Mouse (Mus musculus): ENCODE data around the gene Akap2.

The Akap2 gene

GRCm38 (mm10) chr4:57757997-57758396 lies 40.5 kb downstream of the Akap2 start:
- peak; percentile 62 for DNase-seq (ENCODE audit: inconsistent ontology term)

GRCm38 (mm10) chr4:57762424-57762823 lies 45.0 kb downstream of the Akap2 start:
- no peak for DNase-seq (ENCODE audit: inconsistent ontology term)

DNA sequence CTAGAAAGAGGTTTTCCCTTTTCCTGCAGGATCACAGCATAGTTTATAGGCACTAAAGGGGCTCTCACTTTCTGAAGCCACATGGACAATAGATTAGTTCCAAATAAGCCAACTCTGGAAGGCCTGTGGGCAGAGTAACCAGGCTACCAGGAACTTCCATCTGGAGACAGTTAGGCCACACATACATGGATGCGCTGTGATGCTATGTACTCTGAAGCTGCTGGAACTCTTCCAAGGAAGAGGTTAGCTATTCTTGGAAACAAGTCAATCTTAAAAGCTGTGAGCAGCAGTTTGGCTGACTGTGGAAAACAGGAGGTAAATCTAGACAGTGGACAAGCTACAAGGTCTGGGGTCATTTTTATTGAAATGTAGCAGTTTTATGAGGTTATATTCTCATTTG lies 46.9 kb downstream of the Akap2 start:
- peak; percentile 65 for DNase-seq (ENCODE audit: inconsistent ontology term)

GRCm38 (mm10) chr4:57764926-57765325 lies 47.5 kb downstream of the Akap2 start:
- no peak for DNase-seq (ENCODE audit: inconsistent ontology term)

- no peak for DNase-seq (ENCODE audit: inconsistent ontology term)
Observed at GRCm38 (mm10) chr4:57765806-57766205, 48.3 kb downstream of the Akap2 start.

GRCm38 (mm10) chr4:57769007-57769406 lies 51.5 kb downstream of the Akap2 start:
- DNase-seq (ENCODE audit: inconsistent ontology term) = peak; percentile 33

DNA sequence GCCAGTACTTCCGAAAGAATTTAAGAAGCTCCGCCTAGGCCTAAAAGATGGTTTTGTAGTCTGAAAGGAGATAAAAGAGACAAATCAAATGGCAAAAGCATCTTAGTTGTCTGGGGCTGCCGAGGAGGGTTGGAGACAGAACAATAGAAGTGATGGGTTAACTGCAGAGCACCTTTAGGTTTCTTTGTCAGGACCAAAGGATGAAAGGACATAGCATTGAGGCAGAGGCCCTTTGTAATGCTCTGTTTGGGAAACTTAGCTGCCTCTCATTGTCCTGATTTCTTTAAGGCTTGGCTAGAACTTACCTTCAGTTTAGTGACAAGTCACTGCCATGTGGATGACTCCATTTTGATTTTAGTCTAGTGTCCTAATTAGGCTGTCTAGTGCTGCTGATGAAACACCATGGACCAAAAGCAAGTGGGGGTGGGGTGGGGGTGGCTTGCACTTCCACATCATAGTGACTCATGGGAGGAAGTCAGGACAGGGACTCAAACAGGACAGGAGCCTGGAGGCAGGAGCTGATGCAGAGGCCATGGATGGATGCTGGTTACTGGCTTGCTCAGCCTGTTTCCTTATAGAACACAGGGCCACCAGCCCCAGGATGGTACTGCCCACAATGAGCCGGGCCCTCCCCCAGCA lies 52.8 kb downstream of the Akap2 start:
- DNase-seq (ENCODE audit: inconsistent ontology term) = peak; percentile 37

DNA sequence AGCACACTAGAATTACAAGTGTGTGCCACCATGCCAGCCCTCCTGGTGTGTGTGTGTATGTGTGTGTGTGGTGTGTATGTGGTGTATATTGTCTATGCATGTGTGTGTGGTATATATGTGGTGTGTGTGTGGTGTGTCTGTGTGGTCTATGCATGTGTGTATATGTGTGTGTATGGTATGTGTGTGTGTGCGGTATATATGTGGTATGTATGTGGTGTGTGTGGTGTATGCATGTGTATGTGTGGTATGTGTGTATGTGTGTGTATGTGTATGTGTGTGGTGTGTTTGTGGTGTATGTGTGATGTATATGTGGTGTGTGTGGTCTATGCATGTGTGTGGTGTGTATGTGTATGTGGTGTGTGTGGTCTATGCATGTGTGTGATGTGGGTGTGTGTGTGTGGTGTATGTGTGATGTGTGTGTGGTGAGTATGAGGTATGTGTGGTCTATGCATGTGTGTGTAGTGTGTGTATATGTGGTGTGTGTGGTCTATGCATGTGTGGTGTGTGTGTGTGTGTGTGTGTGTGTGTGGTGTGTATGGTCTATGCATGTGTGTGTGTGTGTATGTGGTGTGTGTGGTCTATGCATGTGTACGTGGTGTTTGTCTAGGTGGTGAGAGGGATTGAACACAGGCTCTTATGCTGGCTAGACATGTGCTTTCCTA lies 54.2 kb downstream of the Akap2 start:
- DNase-seq (ENCODE audit: inconsistent ontology term) = no peak

DNA sequence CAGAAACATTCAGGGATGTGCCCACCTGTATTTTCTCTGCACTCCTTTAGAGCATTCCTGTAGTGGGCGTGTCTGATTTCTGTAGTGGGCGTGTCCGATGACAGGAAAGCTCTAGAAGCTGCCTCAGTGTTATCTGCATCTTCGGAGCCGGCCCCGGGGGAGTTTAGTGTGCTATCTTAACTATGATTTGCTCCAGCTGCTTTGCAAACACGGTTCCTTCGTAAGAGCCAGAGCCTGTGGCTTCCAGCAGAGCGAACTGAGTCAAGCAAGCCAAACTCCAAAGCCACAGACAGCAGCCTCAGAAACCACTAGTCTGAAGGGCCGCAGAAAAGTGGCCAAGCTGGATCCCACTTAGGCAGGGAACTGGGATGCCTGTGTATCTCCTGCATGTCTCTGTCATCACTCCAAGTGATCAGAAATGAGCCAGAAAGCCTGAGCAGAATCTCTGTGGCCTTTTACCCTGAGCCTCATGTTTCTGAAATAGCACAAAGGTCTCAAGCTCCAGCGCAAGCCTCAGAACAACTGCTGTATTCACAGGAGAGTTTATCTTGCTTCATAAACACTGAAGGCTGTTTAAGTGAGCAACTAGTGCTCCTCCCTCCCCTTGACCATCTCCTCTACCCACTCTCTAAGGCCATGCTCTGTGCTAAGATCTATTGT lies 55.5 kb downstream of the Akap2 start:
- DNase-seq (ENCODE audit: inconsistent ontology term) = peak; percentile 45

DNA sequence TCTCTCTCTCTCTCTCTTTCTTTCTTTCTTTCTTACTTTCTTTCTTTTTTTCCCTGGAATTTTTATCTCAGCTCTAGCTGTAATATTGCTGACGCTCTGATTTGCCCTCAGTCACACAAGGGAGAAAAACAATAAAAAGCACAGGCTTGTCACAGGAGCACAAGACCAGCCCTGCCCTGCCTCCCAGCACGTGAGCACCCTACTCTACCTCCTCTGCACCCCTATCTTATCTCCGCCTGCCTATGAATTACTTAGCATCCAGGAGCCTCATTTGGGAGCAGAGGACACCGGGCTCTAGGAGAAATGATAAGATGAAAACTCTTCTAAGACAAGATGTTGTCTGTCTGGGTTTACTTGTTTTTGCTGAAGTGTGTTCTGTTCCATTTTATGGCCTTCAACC lies 57.1 kb downstream of the Akap2 start:
- no peak for DNase-seq (ENCODE audit: inconsistent ontology term)

- no peak for DNase-seq (ENCODE audit: inconsistent ontology term)
Observed at GRCm38 (mm10) chr4:57775582-57775981, 58.1 kb downstream of the Akap2 start.

- DNase-seq (ENCODE audit: inconsistent ontology term) = no peak
Observed at GRCm38 (mm10) chr4:57780403-57780802, 62.9 kb downstream of the Akap2 start.

- no peak for DNase-seq (ENCODE audit: inconsistent ontology term)
Observed at GRCm38 (mm10) chr4:57780833-57781641, 63.6 kb downstream of the Akap2 start.

DNA sequence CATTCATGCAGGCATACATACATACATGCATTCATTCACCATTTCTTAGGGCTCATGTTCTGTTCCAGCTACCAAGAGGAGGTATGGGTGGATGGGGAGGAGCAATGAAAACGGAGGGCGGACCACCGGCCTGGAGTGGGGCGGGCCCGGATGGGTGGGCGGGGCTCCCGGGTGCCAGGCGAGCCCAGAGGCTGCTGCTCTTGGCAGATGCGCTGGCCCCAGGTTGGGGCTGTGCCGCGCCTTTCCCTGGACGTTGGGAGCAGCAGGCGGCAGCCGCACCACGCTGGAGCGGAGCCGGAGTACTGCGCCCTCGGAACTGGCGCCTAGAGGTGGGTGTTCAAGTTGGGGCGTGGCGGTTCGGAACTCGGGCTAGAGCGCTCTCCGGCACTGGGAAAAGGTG lies 64.5 kb downstream of the Akap2 start:
- peak; percentile 87 for DNase-seq (ENCODE audit: inconsistent ontology term)

GRCm38 (mm10) chr4:57782549-57783390 lies 65.3 kb downstream of the Akap2 start:
- DNase-seq (ENCODE audit: inconsistent ontology term) = peak; percentile 40

- peak; percentile 30 for DNase-seq (ENCODE audit: inconsistent ontology term)
Observed at GRCm38 (mm10) chr4:57783391-57783770, 65.9 kb downstream of the Akap2 start.

- peak; percentile 89 for DNase-seq (ENCODE audit: inconsistent ontology term)
Observed at GRCm38 (mm10) chr4:57783853-57784600, 66.6 kb downstream of the Akap2 start.

DNA sequence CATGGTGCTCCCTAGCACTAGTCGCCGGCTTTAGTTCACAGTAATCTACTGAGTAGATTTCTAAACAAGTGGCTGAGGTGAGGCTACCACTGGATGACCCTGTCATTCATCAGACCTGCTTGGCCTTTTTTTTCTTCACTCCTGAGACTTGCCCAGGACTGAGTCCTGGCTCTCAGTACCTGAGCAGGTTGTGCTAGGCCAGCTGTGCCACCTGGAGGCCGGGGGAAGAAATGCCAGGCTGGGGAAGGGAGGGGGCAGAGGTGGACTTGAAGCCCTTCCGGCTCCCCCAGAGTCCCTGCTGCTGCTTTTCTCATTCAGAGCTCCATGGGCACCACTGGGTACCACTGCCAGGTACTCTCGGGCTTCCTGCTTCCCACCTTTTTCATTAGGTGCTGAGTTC lies 71.3 kb downstream of the Akap2 start:
- no peak for DNase-seq (ENCODE audit: inconsistent ontology term)

- DNase-seq (ENCODE audit: inconsistent ontology term) = no peak
Observed at GRCm38 (mm10) chr4:57789118-57789517, 71.7 kb downstream of the Akap2 start.

GRCm38 (mm10) chr4:57793989-57794388 lies 76.5 kb downstream of the Akap2 start:
- DNase-seq (ENCODE audit: inconsistent ontology term) = no peak

DNA sequence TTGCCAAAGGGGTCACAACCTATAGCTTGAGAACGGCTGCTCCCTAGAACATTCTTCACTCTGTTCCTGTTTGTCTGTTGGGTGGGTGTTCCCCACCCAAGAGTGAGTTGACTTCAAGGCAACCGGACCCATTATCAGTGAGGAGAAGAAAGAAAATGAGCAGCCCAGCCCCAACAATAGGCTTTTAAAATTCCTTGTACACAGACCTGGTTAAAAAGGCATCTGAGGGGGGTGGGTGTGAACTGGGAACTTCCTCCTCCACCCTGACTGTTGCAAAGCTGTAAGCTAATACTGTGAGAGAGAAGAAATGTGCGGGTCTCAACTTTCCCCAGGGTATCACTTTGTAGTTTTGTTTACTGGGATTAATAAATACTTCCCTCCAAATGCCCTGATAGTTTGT lies 77.1 kb downstream of the Akap2 start:
- no peak for DNase-seq (ENCODE audit: inconsistent ontology term)

All from Muller cell, postnatal 12 days (primary cell).